Mouse (Mus musculus) heart, embryonic 16.5 days (tissue): ENCODE data around the gene Cdh6. TPM values are rescaled to one million over a fixed set of nuclear protein-coding genes. Genes with fewer than 3 reads are reported as not detected.

Source experiments
- ATAC-seq: fragments of 200-750 bp; cut with Nextera tagmentation; replicated peaks from 2 replicates; pipeline ENCODE4 v1.8.0; 2017; ENCODE audit warnings: moderate number of reproducible peaks; ENCODE audit not compliant: insufficient read depth, low FRiP score; ENCODE audit errors: extremely low read depth
- H3K27ac ChIP-seq: fragments of 300-500 bp; sonication (generic); 2 replicates; pipeline ENCODE4 v1.5.1; 2014; ENCODE audit warnings: mild to moderate bottlenecking, low read length, control low read depth, moderate library complexity
- H3K27me3 ChIP-seq: fragments of 300-500 bp; sonication (generic); 2 replicates; pipeline ENCODE4 v1.6.1; 2014; ENCODE audit warnings: low read length, mixed read lengths; ENCODE audit not compliant: control insufficient read depth, insufficient read depth
- H3K36me3 ChIP-seq: fragments of 300-500 bp; sonication (generic); 2 replicates; pipeline ENCODE4 v1.6.1; 2014; ENCODE audit not compliant: control insufficient read depth, insufficient read depth
- H3K4me1 ChIP-seq: fragments of 300-500 bp; sonication (generic); 2 replicates; pipeline ENCODE4 v1.6.1; 2014; ENCODE audit warnings: low read length, mixed read lengths; ENCODE audit not compliant: control insufficient read depth, insufficient read depth
- H3K4me2 ChIP-seq: fragments of 300-500 bp; sonication (generic); 2 replicates; pipeline ENCODE4 v1.6.1; 2014; ENCODE audit warnings: low read depth, mild to moderate bottlenecking, control low read depth, low read length
- H3K4me3 ChIP-seq: fragments of 300-500 bp; sonication (generic); 2 replicates; pipeline ENCODE4 v1.5.1; 2014; ENCODE audit warnings: mild to moderate bottlenecking, control low read depth, low read length
- H3K9ac ChIP-seq: fragments of 300-500 bp; sonication (generic); 2 replicates; pipeline ENCODE4 v1.6.1; 2014; ENCODE audit warnings: low read length, control low read depth
- H3K9me3 ChIP-seq: fragments of 300-500 bp; sonication (generic); replicated peaks from 2 replicates; pipeline ENCODE4 v1.6.1; 2016; ENCODE audit warnings: low read length; ENCODE audit not compliant: control insufficient read depth
- WGBS: fragments of 180-500 bp; shearing (Covaris S2); extraction: QIAGEN DNeasy Blood & Tissue Kit; methylation state at CpG from one replicate; pipeline ENCODE4 v1.1.7; 2014; 5-methylcytosine and 5-hydroxymethylcytosine counted together
- polyA plus RNA-seq: library from polyadenylated mRNA; unstranded; fragments of >200 nt; fragmentation: Nextera tagmentation; extraction: Ambion mirVana; gene quantifications from 2 replicates; pipeline ENCODE4 v1.2.1, GENCODE M21; 2015

Cdh6 gene
- polyA plus RNA-seq, 1 experiment from 2014 or later: 1.4 TPM

DNA sequence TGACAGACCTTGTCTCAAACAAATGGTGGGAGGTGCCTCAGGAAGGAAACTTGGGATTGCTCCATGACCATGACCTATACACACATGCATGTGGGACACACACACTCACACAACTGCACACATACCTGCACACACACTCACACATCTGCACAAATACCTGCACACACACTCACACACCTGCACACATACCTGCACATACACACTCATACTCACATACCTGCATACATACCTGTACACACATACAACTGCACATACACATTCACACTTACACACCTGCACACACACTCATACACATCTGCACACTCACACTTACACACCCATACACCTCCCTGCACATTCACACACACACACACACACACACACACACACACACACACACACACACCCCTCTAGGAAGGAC lies 20.6 kb upstream of the Cdh6 start:
- H3K36me3 ChIP-seq: no peaks in the 10 kb centered on the region
- H3K9me3 ChIP-seq: no peaks in the 10 kb centered on the region
- H3K4me1 ChIP-seq: no peaks in the 10 kb centered on the region; the same call in 1 of the 2 replicates
- no peaks in the 10 kb centered on the region for H3K27me3 ChIP-seq
- no peak overlapping the region for H3K4me2 ChIP-seq
- ATAC-seq: no peak
- no peak overlapping the region for H3K9ac ChIP-seq
- no peak overlapping the region for H3K27ac ChIP-seq
- no peak overlapping the region for H3K4me3 ChIP-seq

DNA sequence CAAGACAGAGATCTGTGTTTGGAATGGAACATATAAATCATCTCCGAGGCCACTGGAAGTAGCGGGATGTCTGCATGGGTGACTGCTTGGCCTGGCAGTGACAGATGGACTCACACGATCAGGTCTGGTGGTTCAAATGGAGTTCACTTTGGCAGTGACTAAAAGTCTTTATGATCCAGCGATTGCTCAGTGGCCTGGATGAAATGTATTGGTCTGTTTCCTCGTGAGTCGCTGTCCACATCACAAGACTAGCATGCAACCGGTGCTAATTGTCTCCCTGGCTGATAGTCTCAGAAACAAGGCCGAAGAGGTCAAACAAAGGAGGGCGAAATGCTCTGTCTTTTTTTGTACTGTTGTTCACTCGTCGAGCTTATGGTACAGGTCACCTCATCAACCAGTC lies 19.6 kb upstream of the Cdh6 start:
- 53% methylated on average over 11 of the region's 11 CpGs for WGBS
- Histone ChIP-seq H3K4me2 (no peak overlapping the region), H3K4me3 (no peak overlapping the region), H3K27me3 (no peaks in the 10 kb centered on the region), H3K4me1 (no peaks in the 10 kb centered on the region; the same call in 1 of the 2 replicates), H3K9ac (no peak overlapping the region), H3K9me3 (no peaks in the 10 kb centered on the region), H3K36me3 (no peaks in the 10 kb centered on the region), H3K27ac (no peak overlapping the region)
- ATAC-seq: no peak

DNA sequence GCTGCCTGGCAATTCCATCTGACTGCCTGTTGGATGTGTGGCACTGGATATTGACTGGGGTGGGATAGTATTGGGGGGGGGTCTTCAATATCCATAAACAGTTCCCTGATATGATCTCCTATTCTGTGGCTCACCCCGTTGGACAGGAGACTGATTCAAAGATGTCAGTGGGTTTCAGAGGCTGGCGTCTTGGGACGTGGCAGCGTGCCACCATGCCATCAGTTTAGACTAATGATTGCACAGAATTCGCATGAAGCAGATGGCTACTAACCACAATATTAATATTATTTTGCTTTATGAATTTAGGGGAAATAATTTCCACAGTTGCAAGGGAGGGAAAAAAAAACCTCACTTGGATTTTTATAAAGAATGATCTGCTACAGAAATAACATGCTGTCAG lies 10.2 kb upstream of the Cdh6 start:
- H3K4me3 ChIP-seq: no peak overlapping the region
- H3K9ac ChIP-seq: no peak overlapping the region
- no peaks in the 10 kb centered on the region for H3K36me3 ChIP-seq
- no peaks in the 10 kb centered on the region for H3K27me3 ChIP-seq
- H3K4me1 ChIP-seq: no peaks in the 10 kb centered on the region
- no peak overlapping the region for H3K27ac ChIP-seq
- no peak for ATAC-seq
- no peaks in the 10 kb centered on the region; the same call in 1 of the 2 replicates for H3K9me3 ChIP-seq
- no peak overlapping the region for H3K4me2 ChIP-seq
- WGBS: 83% methylated on average over 5 of the region's 5 CpGs

DNA sequence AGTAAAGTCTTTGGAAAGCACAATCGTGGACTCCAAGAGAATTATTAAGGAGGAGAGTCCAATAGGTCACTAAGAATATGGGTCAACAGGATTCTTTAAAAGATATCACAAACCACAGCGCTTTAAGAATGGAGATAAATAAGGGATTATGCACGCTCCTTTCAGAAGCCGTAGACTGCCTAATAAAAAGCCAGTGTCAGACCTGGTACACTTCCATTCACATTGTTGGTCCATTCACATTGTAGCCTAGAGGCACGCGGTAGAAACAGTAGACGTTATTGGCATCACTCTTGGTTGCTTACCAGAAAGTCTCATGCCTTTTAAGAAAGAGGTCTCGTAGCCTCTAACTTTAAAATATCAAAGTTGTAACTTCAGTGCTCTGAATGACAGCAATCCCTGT lies 8.0 kb upstream of the Cdh6 start:
- WGBS: 85% methylated on average over 8 of the region's 8 CpGs
- no peaks in the 10 kb centered on the region for H3K4me1 ChIP-seq
- H3K4me3 ChIP-seq: no peak overlapping the region
- no peaks in the 10 kb centered on the region for H3K27me3 ChIP-seq
- no peak overlapping the region for H3K9ac ChIP-seq
- no peak for ATAC-seq
- H3K9me3 ChIP-seq: no peaks in the 10 kb centered on the region; the same call in 1 of the 2 replicates
- no peaks in the 10 kb centered on the region for H3K36me3 ChIP-seq
- H3K4me2 ChIP-seq: no peak overlapping the region
- H3K27ac ChIP-seq: no peak overlapping the region

DNA sequence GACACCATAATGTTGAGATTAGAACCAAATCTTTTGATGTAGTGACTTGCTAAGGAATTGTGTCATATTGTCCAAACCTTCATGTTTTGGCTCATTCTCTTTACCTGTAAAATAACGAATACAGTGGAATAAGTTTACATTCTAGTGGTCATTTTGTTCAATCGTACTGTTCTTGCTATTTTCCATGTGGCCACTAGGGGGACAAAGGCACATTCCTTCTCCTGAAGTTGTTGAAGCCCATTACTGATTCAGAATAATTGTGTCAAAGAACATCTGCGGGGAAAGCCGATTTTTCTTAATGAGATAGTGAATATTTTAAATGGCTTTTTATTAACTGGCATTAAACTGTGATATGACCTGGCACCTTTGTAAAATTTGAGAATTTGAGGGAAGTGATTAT lies 7.5 kb upstream of the Cdh6 start:
- WGBS: 41% methylated on average over 4 of the region's 4 CpGs
- H3K27me3 ChIP-seq: peaks cover 2% of the 10 kb centered on the region; the same call in 1 of the 2 replicates
- H3K4me3 ChIP-seq: no peak overlapping the region
- no peak overlapping the region for H3K9ac ChIP-seq
- H3K9me3 ChIP-seq: no peaks in the 10 kb centered on the region
- H3K4me2 ChIP-seq: no peak overlapping the region
- H3K27ac ChIP-seq: no peak overlapping the region
- H3K4me1 ChIP-seq: no peaks in the 10 kb centered on the region
- ATAC-seq: no peak
- no peaks in the 10 kb centered on the region for H3K36me3 ChIP-seq

DNA sequence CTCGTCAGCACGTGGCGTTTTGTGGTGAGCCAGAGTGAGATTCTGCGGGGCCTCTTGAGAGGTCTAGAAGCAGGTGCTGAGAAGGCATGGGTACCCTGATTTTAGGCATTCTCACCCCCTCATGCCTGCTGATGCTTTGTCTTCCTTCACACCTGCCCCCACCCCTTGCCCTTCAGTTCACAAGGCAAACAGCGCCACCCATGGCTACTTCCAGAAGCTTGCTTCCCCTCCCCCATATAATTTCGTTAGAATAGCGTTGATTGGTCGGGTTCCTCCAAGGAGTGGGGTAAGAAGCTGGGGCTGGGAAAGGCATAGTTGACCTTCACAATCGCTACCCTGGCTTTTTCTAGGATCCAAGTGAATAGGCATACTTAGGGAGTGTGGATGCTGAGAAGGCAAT lies 2.5 kb upstream of the Cdh6 start:
- Histone ChIP-seq H3K4me3 (no peak overlapping the region), H3K9ac (no peak overlapping the region), H3K36me3 (no peaks in the 10 kb centered on the region), H3K27ac (no peak overlapping the region), H3K4me1 (peaks cover 8% of the 10 kb centered on the region), H3K27me3 (peaks cover 12% of the 10 kb centered on the region), H3K4me2 (no peak overlapping the region), H3K9me3 (no peaks in the 10 kb centered on the region)
- 30% methylated on average over 9 of the region's 9 CpGs for WGBS
- no peak for ATAC-seq

DNA sequence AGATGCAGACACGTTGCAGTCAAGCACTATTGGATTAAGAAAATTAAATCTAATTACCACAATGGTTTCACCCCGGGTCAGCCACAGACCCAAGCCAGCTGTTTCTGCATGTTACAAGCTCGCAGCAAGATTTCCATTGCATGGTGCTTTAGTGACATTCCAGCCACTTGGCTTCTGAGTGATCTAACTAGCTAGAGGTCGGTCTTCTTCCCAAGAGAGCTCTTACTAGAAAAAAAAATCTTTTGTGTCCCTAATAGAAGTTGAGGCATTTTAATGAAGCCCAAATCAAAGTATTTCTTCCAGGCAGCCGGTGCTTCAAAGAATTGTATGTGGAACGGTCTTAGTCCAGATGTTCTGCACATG lies 1.1 kb upstream of the Cdh6 start:
- Histone ChIP-seq H3K27ac (no peak overlapping the region), H3K27me3 (peaks cover 15% of the 10 kb centered on the region), H3K9ac (no peak overlapping the region), H3K36me3 (no peaks in the 10 kb centered on the region), H3K4me3 (peak overlapping the region; percentile 53), H3K4me2 (peak overlapping the region; percentile 69), H3K9me3 (no peaks in the 10 kb centered on the region), H3K4me1 (peaks cover 8% of the 10 kb centered on the region)
- WGBS: 23% methylated on average over 6 of the region's 6 CpGs
- no peak for ATAC-seq

DNA sequence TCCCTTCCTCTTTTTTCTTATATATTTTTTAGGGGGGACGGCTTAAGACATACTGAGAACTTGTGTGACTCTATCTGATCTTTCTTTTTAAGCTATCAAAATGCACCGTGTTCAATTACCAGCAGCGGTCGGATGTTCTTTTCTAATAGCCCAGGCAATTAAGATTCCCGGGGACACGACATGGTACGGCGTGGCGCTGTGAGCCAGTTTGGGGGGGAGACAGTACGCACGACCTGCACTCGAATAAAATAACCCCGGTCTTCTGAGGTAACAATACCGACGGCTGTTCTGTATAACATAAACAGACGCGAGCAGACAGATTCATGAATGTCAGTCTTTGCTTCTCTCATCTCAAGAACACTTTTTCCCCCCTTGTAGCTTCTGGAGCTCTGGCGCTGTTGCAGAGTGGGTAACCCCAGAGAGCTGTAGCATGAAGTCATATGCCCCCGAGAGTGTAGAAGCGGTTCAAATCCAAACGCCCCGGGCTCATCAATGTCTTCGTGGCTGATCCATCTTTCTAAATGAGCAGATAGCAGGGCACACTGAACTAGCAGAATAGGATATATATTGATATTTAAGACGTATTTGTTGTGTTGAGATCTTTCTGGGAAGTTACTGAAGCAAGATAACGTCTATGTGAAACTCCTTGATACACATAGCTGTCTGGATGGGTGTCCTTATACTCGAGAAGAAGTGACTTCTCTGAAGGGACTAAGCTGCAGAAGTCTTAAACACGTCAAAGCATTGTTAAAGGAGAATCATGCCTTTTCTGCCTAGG lies 554 bp upstream of the Cdh6 start:
- Histone ChIP-seq H3K4me3 (peak overlapping the region; percentile 53), H3K27ac (no peak overlapping the region), H3K4me2 (peak overlapping the region; percentile 69), H3K9ac (peak overlapping the region; percentile 11), H3K27me3 (peaks cover 15% of the 10 kb centered on the region), H3K4me1 (peaks cover 8% of the 10 kb centered on the region), H3K36me3 (no peaks in the 10 kb centered on the region), H3K9me3 (no peaks in the 10 kb centered on the region)
- no peak for ATAC-seq
- WGBS: 2% methylated on average over 27 of the region's 27 CpGs

DNA sequence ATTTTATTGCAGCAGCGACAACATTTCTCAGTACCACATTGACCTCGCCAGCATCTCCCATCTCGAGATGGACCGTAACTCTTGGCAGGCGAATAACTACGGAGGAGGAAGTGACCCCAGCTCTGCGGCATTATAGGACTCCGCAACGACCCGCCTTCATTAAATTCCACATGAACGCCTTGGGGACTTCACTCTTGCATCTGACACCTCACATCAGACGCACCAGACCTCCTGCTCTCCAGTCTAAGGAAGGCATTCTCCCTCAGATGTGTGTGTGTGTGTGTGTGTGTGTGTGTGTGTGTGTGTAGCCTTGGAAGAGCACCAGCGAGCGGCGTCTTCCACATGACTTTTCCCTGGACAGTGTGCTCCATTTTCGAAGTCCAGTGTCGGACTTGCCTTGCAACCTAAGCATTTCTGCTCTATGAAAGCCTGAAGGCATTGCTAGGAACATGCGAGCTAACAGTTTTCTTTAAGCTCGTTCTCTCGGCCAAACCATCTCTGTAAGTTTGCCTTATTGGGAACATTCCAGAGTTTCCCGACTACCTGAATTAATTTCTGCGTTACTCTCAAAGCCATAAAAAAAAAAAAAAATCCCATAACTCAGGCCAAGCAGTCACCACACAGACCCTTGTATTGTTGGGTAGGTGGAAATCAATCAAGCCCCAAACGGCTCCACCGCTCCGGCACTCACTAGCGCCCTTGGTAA lies 957 bp downstream of the Cdh6 start:
- ATAC-seq: no peak
- H3K4me2 ChIP-seq: peak overlapping the region; percentile 69
- H3K9ac ChIP-seq: peak overlapping the region; percentile 49
- peaks cover 15% of the 10 kb centered on the region for H3K27me3 ChIP-seq
- 1% methylated on average over 26 of the region's 26 CpGs for WGBS
- H3K4me1 ChIP-seq: peaks cover 8% of the 10 kb centered on the region
- H3K9me3 ChIP-seq: no peaks in the 10 kb centered on the region
- peak overlapping the region; percentile 53 for H3K4me3 ChIP-seq
- no peak overlapping the region for H3K27ac ChIP-seq
- H3K36me3 ChIP-seq: no peaks in the 10 kb centered on the region
